Mouse (Mus musculus) forebrain, embryonic 12.5 days (tissue): Measurements from ENCODE around the gene Gpr152. TPM values are rescaled to one million over a fixed set of nuclear protein-coding genes. Genes with fewer than 3 reads are reported as not detected.

Source experiments
- ATAC-seq: fragments of 200-750 bp; cut with Nextera tagmentation; 2 replicates; pipeline ENCODE4 v1.8.0; 2017; ENCODE audit warnings: moderate TSS enrichment; ENCODE audit not compliant: low FRiP score
- H3K27ac ChIP-seq: fragments of 300-500 bp; sonication (generic); 2 replicates; pipeline ENCODE4 v1.5.1; 2016; ENCODE audit warnings: mild to moderate bottlenecking
- H3K27me3 ChIP-seq: fragments of 300-500 bp; sonication (generic); 2 replicates; pipeline ENCODE4 v1.6.1; 2016; ENCODE audit warnings: mild to moderate bottlenecking
- H3K36me3 ChIP-seq: fragments of 300-500 bp; sonication (generic); replicated peaks from 2 replicates; pipeline ENCODE4 v1.6.1; 2016; ENCODE audit warnings: mild to moderate bottlenecking
- H3K4me1 ChIP-seq: fragments of 300-500 bp; sonication (generic); 2 replicates; pipeline ENCODE4 v1.6.1; 2016
- H3K4me2 ChIP-seq: fragments of 300-500 bp; sonication (generic); 2 replicates; pipeline ENCODE4 v1.6.1; 2016; ENCODE audit warnings: mild to moderate bottlenecking, moderate library complexity
- H3K4me3 ChIP-seq: fragments of 300-500 bp; sonication (generic); replicated peaks from 2 replicates; pipeline ENCODE4 v1.5.1; 2016; ENCODE audit warnings: mild to moderate bottlenecking
- H3K9ac ChIP-seq: fragments of 300-500 bp; sonication (generic); 2 replicates; pipeline ENCODE4 v1.6.1; 2016; ENCODE audit warnings: mild to moderate bottlenecking
- H3K9me3 ChIP-seq: fragments of 300-500 bp; sonication (generic); 2 replicates; pipeline ENCODE4 v1.6.1; 2016
- WGBS: fragments of 180-500 bp; shearing (Covaris S2); methylation state at CpG from one replicate; pipeline ENCODE4 v1.1.7; 2016; 5-methylcytosine and 5-hydroxymethylcytosine counted together
- polyA plus RNA-seq: library from polyadenylated mRNA; unstranded; fragments of >200 nt; fragmentation: Nextera tagmentation; extraction: Ambion mirVana; gene quantifications from 2 replicates; pipeline ENCODE4 v1.2.1, GENCODE M21; 2016

Gene Gpr152
- polyA plus RNA-seq, 1 experiment from 2014 or later = not detected

DNA sequence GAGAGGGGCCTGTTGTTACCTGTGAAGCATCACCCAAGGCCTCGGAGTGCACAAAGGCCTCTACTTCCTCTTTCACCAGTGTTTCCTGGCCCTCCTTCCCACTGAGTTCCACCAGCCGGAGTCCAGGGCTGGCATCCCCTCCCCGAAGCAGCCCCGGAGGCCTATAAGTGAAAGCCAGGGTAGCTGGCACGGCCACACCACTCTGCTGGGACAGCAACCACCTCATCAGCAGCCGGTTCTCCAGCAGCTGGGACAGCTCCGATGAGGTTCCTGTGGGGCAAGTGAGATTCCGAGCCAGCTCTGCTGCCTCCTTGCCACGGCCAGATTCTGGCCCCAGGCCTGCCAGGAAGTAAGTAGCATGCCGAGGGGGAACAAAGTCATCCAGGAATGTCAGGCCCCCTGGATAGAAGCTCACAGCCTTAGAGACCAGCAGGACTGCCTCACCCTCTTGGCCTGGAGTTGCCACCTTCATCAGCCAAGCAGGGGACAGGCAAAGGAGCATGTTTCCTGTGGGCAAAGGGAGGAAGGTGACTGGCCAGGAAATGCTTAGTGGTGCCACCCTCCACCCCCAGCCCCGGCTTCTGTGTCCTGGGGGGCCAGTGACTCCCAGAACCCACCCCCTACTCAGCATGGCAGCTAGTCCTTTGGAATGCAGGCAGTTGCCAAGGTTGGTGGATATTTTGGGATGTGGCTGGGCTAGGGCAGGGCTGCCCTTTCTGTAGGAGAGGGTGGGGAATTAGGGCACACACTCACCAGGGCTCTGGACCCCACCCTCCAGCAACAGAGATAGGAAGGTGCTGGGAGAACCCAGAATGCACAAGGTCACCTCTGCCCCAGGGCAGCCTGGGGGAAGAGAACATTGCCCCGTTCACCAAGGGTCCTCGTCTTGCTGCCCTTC, 32.1 kb downstream of the Gpr152 start:
- 73% methylated on average over 13 of the region's 13 CpGs for WGBS
- no peak overlapping the region for H3K9ac ChIP-seq
- H3K4me3 ChIP-seq = no peak overlapping the region
- no peaks in the 10 kb centered on the region for H3K9me3 ChIP-seq
- H3K4me1 ChIP-seq = peaks cover 18% of the 10 kb centered on the region
- no peak overlapping the region for H3K4me2 ChIP-seq
- H3K27ac ChIP-seq = no peak overlapping the region
- ATAC-seq = no peak
- no peaks in the 10 kb centered on the region for H3K36me3 ChIP-seq
- H3K27me3 ChIP-seq = 0 out of 2 replicates have a peak, but pooled peaks cover 6% of the 10 kb centered on the region

DNA sequence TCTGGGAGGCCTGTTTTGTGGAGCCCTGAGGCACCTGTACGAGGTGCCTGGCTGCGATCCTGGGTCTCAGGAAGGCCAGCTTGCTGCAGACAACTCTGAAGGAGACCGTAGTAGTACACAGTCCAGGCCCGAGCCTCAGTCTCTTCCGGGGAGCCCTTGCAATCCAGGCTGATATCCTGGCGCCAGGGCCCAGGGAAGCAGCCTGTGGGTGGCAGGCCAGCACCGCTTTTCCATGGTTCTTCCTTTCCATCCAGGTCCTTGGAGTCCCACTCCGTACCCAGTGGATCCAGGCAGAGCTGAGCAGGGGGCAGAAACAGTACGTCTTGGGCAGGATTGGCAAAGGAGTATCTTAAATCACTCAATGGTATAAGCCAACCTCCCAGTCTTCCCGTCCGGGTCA, 33.3 kb downstream of the Gpr152 start:
- 61% methylated on average over 11 of the region's 11 CpGs for WGBS
- 0 out of 2 replicates have a peak overlapping the region, but pooled peaks have one; percentile 4 for H3K9ac ChIP-seq
- H3K36me3 ChIP-seq = no peaks in the 10 kb centered on the region
- no peak overlapping the region for H3K27ac ChIP-seq
- peaks cover 12% of the 10 kb centered on the region; the same call in 1 of the 2 replicates for H3K27me3 ChIP-seq
- H3K4me1 ChIP-seq = peaks cover 18% of the 10 kb centered on the region
- ATAC-seq = no peak
- no peak overlapping the region for H3K4me3 ChIP-seq
- no peak overlapping the region for H3K4me2 ChIP-seq
- no peaks in the 10 kb centered on the region for H3K9me3 ChIP-seq

DNA sequence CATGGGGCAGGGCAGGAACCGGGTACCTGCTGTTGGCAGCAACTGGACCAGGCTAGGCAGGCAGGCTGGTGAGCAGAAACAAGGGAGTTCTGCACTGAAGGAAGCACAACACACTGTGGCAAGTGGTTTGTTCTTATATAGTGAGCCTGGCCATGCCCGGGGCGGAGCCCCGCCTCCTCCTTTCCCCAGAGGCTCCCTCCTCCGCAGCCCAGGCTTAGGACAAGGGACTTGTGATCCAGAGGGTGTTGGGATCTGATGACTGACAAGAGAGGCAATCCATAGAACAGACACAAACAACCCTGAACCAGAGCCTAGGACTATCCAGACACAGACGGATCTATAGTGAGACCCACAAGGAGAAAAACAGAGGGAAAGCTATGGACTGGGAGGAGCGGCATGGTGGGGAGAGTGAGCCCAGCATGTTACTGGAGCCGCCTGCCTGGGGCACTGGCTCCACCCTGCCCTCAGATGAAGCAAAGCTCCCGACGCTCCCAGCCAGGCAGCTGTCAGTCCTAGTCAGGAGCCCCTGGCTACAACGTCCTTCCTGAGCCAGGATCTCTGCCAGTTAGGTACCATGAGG, 35.9 kb downstream of the Gpr152 start, which contains the start of gene Carns1:
TSS of gene Carns1 (minus strand) at position 112 of the 580 bp plus-strand sequence.
- no peaks in the 10 kb centered on the region for H3K36me3 ChIP-seq
- peak; percentile 65; the same call in 1 of the 2 replicates for ATAC-seq
- H3K27me3 ChIP-seq = peaks cover 12% of the 10 kb centered on the region; the same call in 1 of the 2 replicates
- peak within 1 kb of the TSS; percentile 45 for H3K9ac ChIP-seq
- peaks cover 10% of the 10 kb centered on the region for H3K4me1 ChIP-seq
- H3K9me3 ChIP-seq = no peaks in the 10 kb centered on the region
- 0 out of 2 replicates have a peak within 1 kb of the TSS, but pooled peaks have one; percentile 0 for H3K4me3 ChIP-seq
- 3% methylated on average over 11 of the region's 11 CpGs for WGBS
- peak within 1 kb of the TSS; percentile 40 for H3K4me2 ChIP-seq
- H3K27ac ChIP-seq = no peak within 1 kb of the TSS

DNA sequence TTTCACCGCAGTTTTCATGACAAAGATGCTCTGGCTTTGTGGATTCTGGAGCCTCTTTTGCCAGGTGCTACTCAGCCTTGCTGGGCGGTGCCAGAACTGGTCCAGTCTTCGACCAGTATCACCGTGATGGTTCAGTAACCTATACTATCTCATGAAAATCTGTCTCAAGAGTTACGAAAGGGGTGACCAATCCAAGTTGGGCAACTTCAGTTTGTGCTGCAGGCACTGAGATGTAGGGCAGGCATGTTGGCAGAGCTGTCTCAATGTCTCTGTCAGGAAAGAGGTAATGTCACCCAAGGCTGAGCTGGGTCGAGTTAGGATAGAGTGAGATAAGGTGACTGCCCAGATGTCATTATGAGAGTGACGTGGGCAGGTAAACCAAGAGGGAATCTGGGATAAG, 40.8 kb downstream of the Gpr152 start:
- Histone ChIP-seq H3K4me2 (no peak overlapping the region), H3K27me3 (peaks cover 7% of the 10 kb centered on the region; the same call in 1 of the 2 replicates), H3K9me3 (no peaks in the 10 kb centered on the region), H3K4me1 (peaks cover 11% of the 10 kb centered on the region), H3K4me3 (no peak overlapping the region), H3K9ac (no peak overlapping the region), H3K27ac (no peak overlapping the region), H3K36me3 (no peaks in the 10 kb centered on the region)
- WGBS = 84% methylated on average over 7 of the region's 7 CpGs
- no peak for ATAC-seq

GRCm38 (mm10) chr19:4181892-4182291, 42.3 kb downstream of the Gpr152 start:
- no peak for ATAC-seq
- WGBS = 48% methylated on average over 3 of the region's 3 CpGs

DNA sequence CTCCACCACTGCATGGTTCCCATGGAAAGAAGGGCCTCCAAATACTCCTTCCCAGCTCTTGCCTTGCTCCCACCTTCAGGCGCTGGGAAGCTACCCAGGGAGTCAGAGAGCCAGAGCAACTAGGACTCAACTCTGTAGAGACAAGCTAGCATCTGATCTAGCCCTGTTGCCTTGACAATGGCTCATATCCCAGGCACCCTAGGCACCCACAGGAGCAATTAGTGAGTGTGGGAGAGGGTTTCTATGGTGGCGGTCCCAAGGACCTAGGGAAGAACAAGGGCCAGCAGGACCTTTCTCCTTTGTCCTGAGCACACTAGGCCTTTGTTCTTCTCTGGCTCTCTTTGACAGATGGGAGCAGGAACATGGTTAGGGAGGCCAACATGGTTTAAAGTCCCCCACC, 44.1 kb downstream of the Gpr152 start:
- Histone ChIP-seq H3K36me3 (no peaks in the 10 kb centered on the region), H3K4me1 (peaks cover 6% of the 10 kb centered on the region), H3K9ac (no peak overlapping the region), H3K9me3 (no peaks in the 10 kb centered on the region), H3K4me2 (no peak overlapping the region), H3K27ac (no peak overlapping the region), H3K27me3 (no peaks in the 10 kb centered on the region), H3K4me3 (no peak overlapping the region)
- 69% methylated on average over 2 of the region's 2 CpGs for WGBS
- no peak for ATAC-seq

More at GRCm38 (mm10) chr19:4181892-4182291, 42.3 kb downstream of the Gpr152 start:
- Histone ChIP-seq H3K36me3 (no peaks in the 10 kb centered on the region), H3K4me1 (peaks cover 6% of the 10 kb centered on the region), H3K4me2 (no peak overlapping the region), H3K27ac (no peak overlapping the region), H3K9ac (no peak overlapping the region), H3K27me3 (peaks cover 3% of the 10 kb centered on the region; the same call in 1 of the 2 replicates), H3K9me3 (no peaks in the 10 kb centered on the region), H3K4me3 (no peak overlapping the region)

DNA sequence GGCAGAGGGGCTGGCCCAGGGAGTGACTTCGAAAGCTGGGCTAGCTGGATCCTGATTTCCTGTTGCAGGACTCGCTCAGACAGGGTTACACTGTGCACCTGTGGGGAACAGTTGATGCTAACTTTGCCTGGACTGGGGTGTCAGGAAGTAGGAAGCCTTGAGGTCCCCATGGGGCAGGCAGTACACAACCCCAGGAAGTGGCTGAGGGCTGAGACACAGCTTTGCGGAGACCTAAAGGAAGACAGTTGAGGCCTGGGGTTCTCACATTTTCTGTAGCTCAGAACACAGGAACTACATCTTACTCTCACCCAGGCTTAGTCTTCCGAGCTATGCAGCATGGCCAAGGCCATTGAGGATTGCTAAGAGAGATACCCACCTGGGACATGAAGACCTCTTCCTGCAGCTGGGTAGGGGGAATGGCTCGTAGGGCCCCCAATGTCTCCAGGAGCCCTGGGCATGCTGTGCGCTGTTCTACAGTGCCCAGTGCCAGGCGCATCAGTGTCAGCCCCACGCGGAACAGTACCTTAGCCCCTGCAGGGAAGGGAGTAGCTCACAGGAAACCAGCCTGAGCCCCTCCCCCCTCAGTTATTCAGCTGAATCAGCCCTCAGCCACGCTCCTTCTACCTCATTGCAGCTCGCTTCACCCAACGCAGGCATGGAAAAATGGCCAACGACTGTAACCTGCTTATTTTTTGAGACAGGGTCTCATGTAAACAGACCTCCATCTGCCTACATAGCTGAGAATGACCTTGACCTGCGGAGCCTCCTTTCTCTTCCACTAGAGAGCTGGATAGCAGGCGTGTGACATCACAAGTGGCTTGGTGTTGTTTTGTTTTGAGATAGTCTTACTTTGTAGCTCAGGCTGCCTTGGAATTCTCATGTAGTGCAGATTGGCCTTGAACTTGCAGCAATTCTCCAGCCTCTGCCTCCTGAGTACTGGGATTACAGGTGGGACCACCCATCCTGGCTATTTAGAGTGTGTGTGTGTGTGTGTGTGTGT, 45.7 kb downstream of the Gpr152 start:
- Histone ChIP-seq H3K27ac (no peak overlapping the region), H3K4me3 (no peak overlapping the region), H3K4me1 (peaks cover 6% of the 10 kb centered on the region), H3K27me3 (no peaks in the 10 kb centered on the region), H3K9me3 (no peaks in the 10 kb centered on the region), H3K9ac (no peak overlapping the region), H3K36me3 (no peaks in the 10 kb centered on the region), H3K4me2 (no peak overlapping the region)
- ATAC-seq = no peak
- 69% methylated on average over 15 of the region's 15 CpGs for WGBS

GRCm38 (mm10) chr19:4187303-4187702, 47.7 kb downstream of the Gpr152 start:
- Histone ChIP-seq H3K9me3 (no peaks in the 10 kb centered on the region), H3K27ac (no peak overlapping the region), H3K4me1 (peaks cover 5% of the 10 kb centered on the region; the same call in 1 of the 2 replicates), H3K27me3 (no peaks in the 10 kb centered on the region), H3K4me3 (no peak overlapping the region), H3K36me3 (no peaks in the 10 kb centered on the region), H3K4me2 (no peak overlapping the region), H3K9ac (no peak overlapping the region)
- ATAC-seq = no peak
- whole genome bisulfite sequencing = 71% methylated on average over 3 of the region's 3 CpGs

DNA sequence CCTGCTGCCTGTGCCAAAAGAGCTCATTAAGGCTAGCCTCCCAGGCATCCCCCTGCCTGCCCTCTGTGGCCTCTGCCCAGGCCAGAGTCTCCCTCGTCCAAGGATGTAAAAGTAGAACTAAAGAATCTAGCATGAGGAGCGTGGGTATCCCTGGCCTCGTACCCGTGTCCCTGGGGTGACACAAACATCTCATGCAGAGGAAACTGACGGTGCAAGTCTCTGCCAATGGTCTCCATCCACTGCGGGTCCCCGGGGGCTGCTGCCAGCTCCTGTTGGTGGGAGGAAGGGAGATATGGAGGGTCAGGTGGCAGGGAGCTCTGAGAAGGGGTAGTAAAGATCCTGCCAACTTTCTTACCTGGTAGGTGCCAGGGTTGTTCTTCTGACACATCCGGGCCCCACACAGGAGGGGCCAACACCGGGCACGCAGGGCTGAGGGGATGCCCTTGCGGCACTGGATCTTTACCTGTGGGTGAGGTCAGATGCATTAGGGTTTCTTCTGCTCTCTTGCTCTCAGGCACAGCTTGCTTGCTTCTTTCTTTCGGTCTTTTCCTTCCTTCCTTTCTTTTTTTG, 49.5 kb downstream of the Gpr152 start:
- peaks cover 21% of the 10 kb centered on the region for H3K4me1 ChIP-seq
- no peak overlapping the region for H3K4me3 ChIP-seq
- WGBS = 88% methylated on average over 12 of the region's 12 CpGs
- no peak for ATAC-seq
- no peak overlapping the region for H3K27ac ChIP-seq
- no peak overlapping the region for H3K9ac ChIP-seq
- H3K9me3 ChIP-seq = no peaks in the 10 kb centered on the region
- H3K36me3 ChIP-seq = peaks cover 11% of the 10 kb centered on the region
- H3K4me2 ChIP-seq = no peak overlapping the region
- no peaks in the 10 kb centered on the region for H3K27me3 ChIP-seq

DNA sequence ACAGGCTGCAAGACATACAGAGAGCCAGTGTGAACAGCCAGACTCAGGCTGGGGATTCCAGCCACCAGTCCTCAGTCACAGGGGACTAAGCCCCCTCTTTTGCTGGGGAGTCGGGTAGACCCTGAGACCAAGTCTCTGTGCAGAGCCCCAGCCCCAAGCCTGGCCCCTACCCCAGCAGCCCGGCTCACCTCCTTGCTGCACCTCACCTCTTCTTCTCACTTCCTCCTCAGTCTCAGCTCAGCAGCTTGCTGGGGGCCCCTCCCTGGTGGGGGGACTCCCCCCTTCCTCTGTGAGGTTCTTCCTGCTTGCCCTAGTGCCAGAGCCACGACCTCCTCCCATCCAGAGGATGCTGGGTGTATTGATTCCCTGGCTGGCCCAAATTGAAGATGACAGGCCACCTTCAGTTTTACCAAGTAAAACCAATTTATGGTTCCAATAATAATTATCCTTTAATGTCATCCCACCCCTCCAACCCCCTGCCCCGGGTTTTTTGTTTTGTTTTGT, 51.3 kb downstream of the Gpr152 start, which contains the start of gene Tbc1d10c:
TSS of gene Tbc1d10c (minus strand) at position 454 of the 504 bp plus-strand sequence.
- peaks cover 29% of the 10 kb centered on the region for H3K36me3 ChIP-seq
- WGBS = 65% methylated on average over 4 of the region's 4 CpGs

More for the DNA sequence above, 51.3 kb downstream of the Gpr152 start, which contains the start of gene Tbc1d10c:
- no peak for ATAC-seq
- no peaks in the 10 kb centered on the region for H3K27me3 ChIP-seq
- peak within 1 kb of the TSS; percentile 98 for H3K4me3 ChIP-seq
- H3K27ac ChIP-seq = peak within 1 kb of the TSS; percentile 91
- H3K4me2 ChIP-seq = peak within 1 kb of the TSS; percentile 93
- peak within 1 kb of the TSS; percentile 98 for H3K9ac ChIP-seq
- H3K9me3 ChIP-seq = no peaks in the 10 kb centered on the region
- H3K4me1 ChIP-seq = peaks cover 29% of the 10 kb centered on the region
